Mouse (Mus musculus) mouse embryonic stem cell (cell line): ENCODE data around the gene Plekhb1.

Experiments used
- in situ Hi-C, 2 experiments: fragments of 300-500 bp; cut with MboI; formaldehyde crosslinking; loops; 1 replicate in 1 of 2; 3 replicates in 1 of 2; pipeline ENCODE4 v1.14.3; 2019 to 2020; ENCODE audit warnings: low sequenced_read_pairs in 2 of 2, low pct_unique_long_range_greater_than_20kb in 1 of 2, mixed read lengths in 1 of 2; ENCODE audit not compliant: unreplicated experiment in 1 of 2

The Plekhb1 gene

GRCm38 (mm10) chr7:100663190-100663589 lies 976 bp upstream of the Plekhb1 start:
- in situ Hi-C loops, result no loop called here

DNA sequence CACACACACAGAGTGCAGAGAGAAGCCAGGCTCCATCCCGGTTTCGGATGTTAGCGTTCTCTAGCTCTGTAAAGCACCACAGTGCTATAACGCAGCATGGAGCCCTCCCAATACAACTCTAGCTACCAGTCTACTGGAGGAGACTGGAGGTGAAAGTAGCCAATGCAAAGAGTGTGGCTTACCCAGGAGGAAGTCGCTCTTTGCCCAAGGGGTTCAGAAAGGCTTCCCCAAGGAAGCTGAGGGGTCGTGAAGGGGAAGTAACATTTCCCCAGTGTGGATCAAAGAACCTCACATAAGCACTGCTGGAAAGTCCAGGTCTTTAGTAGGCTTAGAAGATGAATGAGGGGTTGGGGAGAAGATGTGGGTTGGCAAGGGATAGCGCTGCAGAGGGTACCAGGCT lies 950 bp downstream of the Plekhb1 start:
- in situ Hi-C loops, result no loop called here

GRCm38 (mm10) chr7:100658093-100658578 lies 4.1 kb downstream of the Plekhb1 start:
- in situ Hi-C loops, result no loop called here

- in situ Hi-C loops, result no loop called here
These were observed 5.5 kb downstream of the Plekhb1 start for GRCm38 (mm10) chr7:100656739-100657138.

DNA sequence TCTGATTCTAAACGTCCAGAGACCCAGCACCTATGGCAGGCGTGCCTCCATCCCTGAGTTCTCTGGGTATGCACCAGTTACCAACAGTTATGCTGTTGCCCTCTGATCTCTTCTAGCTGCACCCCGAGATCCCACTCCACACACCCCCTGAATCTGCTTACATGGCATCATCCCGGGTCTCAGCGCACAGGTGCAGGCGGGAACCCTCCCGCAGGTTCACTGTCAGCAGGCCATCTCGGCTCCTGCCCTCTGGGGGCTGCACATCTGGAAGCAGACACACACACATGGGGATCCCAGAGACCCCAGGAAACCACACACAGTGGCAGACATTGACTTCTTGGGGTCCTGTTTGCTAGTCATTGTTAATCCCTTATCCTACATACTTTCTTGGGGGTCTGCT lies 7.8 kb downstream of the Plekhb1 start:
- in situ Hi-C loops, result no loop called here

GRCm38 (mm10) chr7:100653480-100654266 lies 8.5 kb downstream of the Plekhb1 start:
- in situ Hi-C loops, result no loop called here

- in situ Hi-C loops, result no loop called here
These were observed 11.2 kb downstream of the Plekhb1 start for GRCm38 (mm10) chr7:100651011-100651410.

DNA sequence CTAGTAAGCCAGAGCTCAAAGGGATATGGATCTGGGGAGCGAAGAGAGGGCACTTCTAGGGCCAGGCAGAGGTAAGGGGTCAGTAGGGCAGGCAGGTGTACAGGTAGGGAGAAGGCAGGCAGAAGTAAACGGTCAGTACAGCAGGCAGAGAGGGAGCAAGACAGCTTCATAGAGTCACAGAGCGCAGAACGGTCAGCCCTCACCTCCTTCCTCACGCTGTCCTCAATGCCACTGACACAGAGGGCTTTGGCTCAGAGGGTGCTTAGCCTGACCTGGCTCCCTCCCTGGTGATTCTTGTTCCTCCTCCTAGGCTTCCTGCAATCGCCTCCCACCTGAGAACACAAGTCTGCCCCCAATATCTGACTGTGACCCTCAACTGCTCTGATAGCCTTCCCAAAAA lies 11.8 kb downstream of the Plekhb1 start:
- in situ Hi-C loops, result no loop called here

DNA sequence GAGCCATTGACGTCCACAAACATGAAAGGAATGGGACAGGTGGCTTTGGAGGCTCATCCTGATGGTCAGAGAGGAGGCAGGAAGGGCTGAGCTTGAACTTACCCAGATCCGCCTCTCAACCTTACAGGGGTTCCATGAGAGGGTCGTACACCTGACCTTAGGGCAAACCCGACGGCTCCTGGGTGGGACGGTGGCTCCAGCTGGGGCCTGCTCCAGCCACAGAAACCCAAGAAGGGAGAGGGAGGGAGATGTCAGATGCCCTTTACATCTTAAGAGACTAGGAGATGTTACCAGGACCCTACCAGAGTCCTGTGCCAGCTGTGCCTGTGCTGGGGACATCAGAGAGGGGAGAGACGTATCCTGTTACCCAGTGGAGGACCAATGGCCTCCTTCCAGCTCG lies 12.4 kb downstream of the Plekhb1 start:
- in situ Hi-C loops, result no loop called here

GRCm38 (mm10) chr7:100649095-100649494 lies 13.1 kb downstream of the Plekhb1 start:
- in situ Hi-C loops, result no loop called here

DNA sequence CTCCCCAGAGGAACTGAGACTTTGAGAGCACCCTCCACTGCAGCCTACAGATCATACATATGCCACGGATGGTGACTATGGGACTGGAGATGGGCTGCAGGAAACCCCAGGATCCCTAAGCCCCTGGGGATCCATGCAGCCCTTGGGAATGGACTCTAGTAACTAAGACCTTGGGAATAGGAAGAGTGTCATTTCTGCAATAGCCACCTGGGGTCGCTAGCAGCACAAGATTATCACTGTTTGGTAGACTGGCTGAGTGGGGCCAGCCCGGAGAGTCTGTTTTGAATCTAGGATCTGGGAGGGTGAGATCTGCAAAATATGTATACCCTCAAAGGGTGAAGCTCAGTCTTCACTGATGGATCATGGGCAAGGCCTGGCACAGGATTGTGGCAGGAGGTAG lies 17.1 kb downstream of the Plekhb1 start:
- in situ Hi-C loops, result no loop called here

DNA sequence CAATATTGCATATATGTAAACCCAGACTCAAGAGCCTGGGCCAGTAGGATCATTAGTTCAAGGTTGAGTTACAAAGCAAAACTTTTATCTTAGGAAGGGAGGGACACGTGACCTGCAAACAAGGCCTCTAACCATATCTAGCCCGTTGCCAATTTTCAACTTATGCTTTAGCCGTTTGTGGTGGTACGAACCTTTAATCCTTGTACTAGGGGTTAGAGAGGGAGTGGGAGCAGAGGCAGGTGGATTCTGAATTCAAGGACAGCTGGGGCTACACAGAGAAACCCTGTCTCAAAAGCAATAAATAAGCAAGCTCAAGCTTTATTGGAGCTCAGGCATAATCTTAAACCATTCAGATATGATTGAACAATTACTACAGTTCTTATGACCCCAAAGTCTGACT lies 19.8 kb downstream of the Plekhb1 start:
- in situ Hi-C loops, result no loop called here

DNA sequence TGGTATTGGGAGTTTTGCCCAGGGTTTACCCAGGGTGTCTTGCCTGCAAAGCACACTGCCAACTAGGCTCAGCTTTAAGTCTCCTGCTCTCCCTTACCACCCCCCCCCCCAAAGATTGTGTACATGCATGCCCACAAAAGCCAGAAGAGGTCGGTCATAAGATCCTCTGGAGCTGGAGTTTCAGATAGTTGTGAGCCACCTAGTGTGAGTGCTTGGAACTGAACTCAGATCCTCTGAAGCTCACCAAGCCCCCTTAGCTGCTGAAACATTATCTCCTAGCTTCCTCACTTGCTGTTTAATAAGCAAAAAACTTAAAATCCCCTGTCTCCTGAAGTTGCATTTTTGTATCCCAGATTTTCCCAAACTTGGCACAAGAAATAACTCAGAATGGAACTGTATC lies 24.6 kb downstream of the Plekhb1 start:
- in situ Hi-C loops, result no loop called here

DNA sequence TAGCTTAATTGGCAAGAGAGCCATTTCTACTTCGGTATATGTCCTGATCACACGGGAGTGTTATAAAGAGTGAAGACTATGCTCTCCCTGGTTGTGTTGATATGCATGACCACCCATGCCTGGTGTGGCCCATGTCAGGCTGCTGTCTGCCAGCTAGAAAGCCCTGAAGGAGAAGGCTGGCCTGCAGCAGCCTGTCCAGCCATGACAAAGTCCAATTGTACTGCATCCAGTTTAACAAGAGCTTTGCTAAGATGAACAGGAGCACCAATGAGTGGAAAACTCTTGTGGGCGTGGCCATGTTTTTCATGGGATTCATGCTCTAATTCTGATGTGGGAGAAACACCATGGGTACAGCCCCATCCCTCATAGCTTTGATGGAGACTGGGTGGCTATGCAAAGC lies 37.7 kb downstream of the Plekhb1 start:
- in situ Hi-C loops, result no loop called here

GRCm38 (mm10) chr7:100622277-100622676 lies 39.9 kb downstream of the Plekhb1 start:
- in situ Hi-C loops, result no loop called here

DNA sequence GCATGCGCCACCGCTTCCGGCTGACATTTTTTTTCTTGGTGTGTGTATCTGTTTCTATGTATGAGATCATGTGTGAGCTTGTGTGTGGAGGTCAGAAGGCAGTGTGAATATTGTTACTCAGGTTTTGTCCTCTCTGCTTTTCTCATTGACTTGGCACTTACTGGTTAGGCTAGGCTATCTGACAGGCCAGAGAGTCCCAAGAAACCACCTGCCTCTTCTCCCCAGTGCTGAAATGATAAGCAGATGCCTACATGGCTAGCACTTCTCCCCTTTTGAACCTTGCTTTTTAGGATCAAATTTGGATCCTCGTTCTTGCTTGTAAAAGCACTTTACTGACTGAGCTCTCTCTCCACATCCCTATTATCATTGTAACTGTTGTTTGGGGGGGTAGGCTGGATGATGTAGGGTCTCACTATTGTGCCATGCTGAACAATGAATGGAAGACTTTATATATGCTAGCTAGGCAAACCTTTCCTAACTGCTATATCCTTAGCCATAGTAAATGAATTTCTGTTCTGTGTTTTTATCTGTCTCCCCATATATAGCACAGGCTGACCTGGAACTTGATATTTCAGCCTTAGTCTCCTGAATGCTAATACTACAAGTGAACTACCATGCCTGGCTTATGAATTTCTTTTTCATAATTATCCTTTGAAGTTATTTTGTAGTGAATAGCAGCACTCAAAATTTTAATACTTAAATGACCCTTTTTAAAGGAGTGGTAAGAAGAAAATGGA lies 45.9 kb downstream of the Plekhb1 start:
- in situ Hi-C loops, result no loop called here

GRCm38 (mm10) chr7:100608910-100609309 lies 53.3 kb downstream of the Plekhb1 start:
- in situ Hi-C loops, result no loop called here

DNA sequence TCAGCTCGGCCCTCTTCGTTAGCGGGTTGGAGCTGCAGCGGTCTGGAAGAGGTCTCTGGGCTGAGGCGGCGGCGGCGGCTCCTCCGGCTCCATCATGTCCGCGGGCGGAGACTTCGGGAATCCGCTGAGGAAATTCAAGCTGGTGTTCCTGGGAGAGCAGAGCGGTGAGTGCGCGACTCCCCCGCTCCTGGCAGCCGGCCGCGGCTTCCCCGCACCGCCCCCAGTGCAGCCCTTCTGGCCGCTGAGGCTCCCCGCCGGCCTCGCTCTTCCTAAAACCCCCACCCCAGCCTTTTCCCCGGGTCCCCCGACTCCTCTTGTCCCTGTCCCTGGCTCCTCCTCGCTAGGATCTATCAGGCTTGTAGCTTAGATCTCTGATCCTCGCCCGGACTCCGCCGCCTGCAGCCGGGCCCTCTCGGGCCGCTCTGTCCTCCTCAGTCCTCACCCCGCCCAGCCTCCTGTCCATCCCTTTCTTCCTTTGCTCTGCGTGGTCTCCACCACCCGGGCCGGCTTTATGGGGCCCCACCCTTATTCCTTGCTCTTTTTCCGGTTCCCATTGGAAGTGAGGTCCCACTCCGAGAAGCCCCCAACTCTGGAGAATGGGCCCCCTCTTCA lies 54.0 kb downstream of the Plekhb1 start, which contains the start of gene Mrpl48:
Gene Mrpl48 (minus strand): TSS at position 172 of the 612 bp plus-strand sequence.
- in situ Hi-C loops, result no loop called here
